Mouse (Mus musculus): Measurements from ENCODE around the gene Csnk1d.

DNA sequence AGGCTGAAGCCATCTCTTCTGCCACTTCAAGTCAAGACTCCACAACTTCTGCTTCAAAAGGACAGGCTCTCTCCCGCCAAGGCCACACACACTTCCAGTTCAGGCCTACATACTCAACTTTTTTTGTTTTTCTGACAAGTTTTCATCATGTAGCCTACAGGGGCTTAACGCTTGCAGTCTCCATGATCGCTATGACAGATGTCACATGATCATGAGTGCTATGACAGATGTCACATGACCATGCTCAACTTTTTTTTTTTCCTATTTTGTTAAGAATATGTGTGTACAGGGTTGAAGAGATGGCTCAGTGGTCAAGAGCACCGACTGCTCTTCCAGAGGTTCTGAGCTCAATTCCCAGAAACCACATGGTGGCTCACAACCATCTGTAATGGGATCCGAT, 73.4 kb downstream of the Csnk1d start:
- TF ChIP-seq CTCF (conservative IDR thresholded peaks at IDR 0.05 in 1 of 2, IDR thresholded peaks at IDR 0.05 in 1 of 2; ENCODE audit: low read depth in 2 of 2, low read length in 2 of 2), result no peak
- no peak for TF ChIP-seq ZMIZ1 (IDR thresholded peaks at IDR 0.05; ENCODE audit: low read depth, low read length)
- no peak for TF ChIP-seq RCOR1 (conservative IDR thresholded peaks at IDR 0.05; ENCODE audit: low read depth, low read length)
